9 mouse cellular contexts compared by ENCODE assay signal in genomic region chr7:81476833-81477232, GRCm38 (mm10). TPM values are rescaled to one million over a fixed set of nuclear protein-coding genes. Genes with fewer than 3 reads are reported as not detected.
DNase-seq lines count a peak whose midpoint lies in the region; ATAC-seq and TF ChIP-seq lines count a peak whose summit lies in the region.
"Had no signal": no experiment of that assay in that cellular context is flagged by ENCODE, and none has a peak within 500 bp of the region (broad histone marks: within the 10 kb centered on the region; RNA-seq: fewer than 3 reads in every experiment).

No protein-coding gene starts in this region.

- TF ChIP-seq EP300 in liver, embryonic 14.5 days (IDR thresholded peaks at IDR 0.05; ENCODE audit: low read depth) = no peak
- no peak for TF ChIP-seq EP300 in stomach, postnatal 0 days (optimal IDR thresholded peaks at IDR 0.05)

- no peak overlapping the region for H3K4me2 ChIP-seq in liver, embryonic 14.5 days (ENCODE audit: low read depth)
- H3K4me2 ChIP-seq in embryonic facial prominence, embryonic 15.5 days (replicated peaks) = peak overlapping the region; percentile 19
- peak overlapping the region; percentile 33 for H3K4me2 ChIP-seq in limb, embryonic 11.5 days (ENCODE audit: low read depth, severe bottlenecking)
- no peak overlapping the region for H3K4me2 ChIP-seq in stomach, postnatal 0 days (replicated peaks; ENCODE audit: low read depth)

- H3K9me3 ChIP-seq in liver, embryonic 14.5 days (ENCODE audit: control insufficient read depth, low read length) = no peaks in the 10 kb centered on the region
- no peaks in the 10 kb centered on the region for H3K9me3 ChIP-seq in embryonic facial prominence, embryonic 15.5 days (replicated peaks)
- H3K9me3 ChIP-seq in limb, embryonic 11.5 days (ENCODE audit: control insufficient read depth, low read length) = no peaks in the 10 kb centered on the region
- no peaks in the 10 kb centered on the region for H3K9me3 ChIP-seq in stomach, postnatal 0 days (ENCODE audit: control insufficient read depth, low read length)

- H3K27me3 ChIP-seq in liver, embryonic 14.5 days (ENCODE audit: control insufficient read depth, insufficient read depth, low read length) = no peaks in the 10 kb centered on the region; the same call in 1 of the 2 replicates
- peaks cover 22% of the 10 kb centered on the region for H3K27me3 ChIP-seq in embryonic facial prominence, embryonic 15.5 days
- 0 out of 2 replicates have a peak, but pooled peaks cover 17% of the 10 kb centered on the region for H3K27me3 ChIP-seq in limb, embryonic 11.5 days (ENCODE audit: control insufficient read depth, insufficient read depth, low read length)
- 0 out of 2 replicates have a peak, but pooled peaks cover 5% of the 10 kb centered on the region for H3K27me3 ChIP-seq in stomach, postnatal 0 days (ENCODE audit: control insufficient read depth, insufficient read depth, low read length)

- H3K4me1 ChIP-seq in liver, embryonic 14.5 days (replicated peaks; ENCODE audit: control insufficient read depth in 2 of 2, insufficient read depth in 2 of 2, low read length in 1 of 2) = no peaks in the 10 kb centered on the region
- H3K4me1 ChIP-seq in embryonic facial prominence, embryonic 15.5 days = peaks cover 6% of the 10 kb centered on the region; the same call in 1 of the 2 replicates
- peaks cover 5% of the 10 kb centered on the region; the same call in 1 of the 2 replicates for H3K4me1 ChIP-seq in limb, embryonic 11.5 days (ENCODE audit: control insufficient read depth, insufficient read depth, low read length)
- H3K4me1 ChIP-seq in stomach, postnatal 0 days (replicated peaks; ENCODE audit: control insufficient read depth, insufficient read depth) = no peaks in the 10 kb centered on the region

- TF ChIP-seq CTCF in liver, embryonic 14.5 days (IDR thresholded peaks at IDR 0.05; ENCODE audit: low read depth) = 0 out of 2 replicates have a peak, but pooled peaks have one; percentile 18
- peak; percentile 33 for TF ChIP-seq CTCF in stomach, postnatal 0 days (IDR thresholded peaks at IDR 0.05; ENCODE audit: low read depth)

- no peak for ATAC-seq in liver, embryonic 14.5 days (ENCODE audit: insufficient read depth)
- no peak for ATAC-seq in embryonic facial prominence, embryonic 15.5 days (ENCODE audit: insufficient number of reproducible peaks, low FRiP score, low TSS enrichment, low read depth)
- peak; percentile 21; the same call in 1 of the 2 replicates for ATAC-seq in limb, embryonic 11.5 days (ENCODE audit: insufficient number of reproducible peaks, low FRiP score, low TSS enrichment, low read depth)
- 0 out of 2 replicates have a peak, but pooled peaks have one; percentile 21 for ATAC-seq in stomach, postnatal 0 days (ENCODE audit: low FRiP score, low TSS enrichment)
- no peak for ATAC-seq in erythroblast, adult 5-6 weeks (replicated peaks; ENCODE audit: low FRiP score, poor library complexity, severe bottlenecking)

- no peak overlapping the region for H3K9ac ChIP-seq in liver, embryonic 14.5 days (replicated peaks)
- no peak overlapping the region for H3K9ac ChIP-seq in embryonic facial prominence, embryonic 15.5 days
- H3K9ac ChIP-seq in limb, embryonic 11.5 days (ENCODE audit: low read length) = no peak overlapping the region
- no peak overlapping the region for H3K9ac ChIP-seq in stomach, postnatal 0 days (ENCODE audit: low read length)

- H3K27ac ChIP-seq in liver, embryonic 14.5 days = no peak overlapping the region
- no peak overlapping the region for H3K27ac ChIP-seq in embryonic facial prominence, embryonic 15.5 days (replicated peaks)
- H3K27ac ChIP-seq in limb, embryonic 11.5 days (replicated peaks; ENCODE audit: low read depth, low read length) = no peak overlapping the region
- no peak overlapping the region for H3K27ac ChIP-seq in stomach, postnatal 0 days (replicated peaks)

- no peaks in the 10 kb centered on the region for H3K36me3 ChIP-seq in liver, embryonic 14.5 days (replicated peaks; ENCODE audit: control insufficient read depth, insufficient read depth, low read depth)
- no peaks in the 10 kb centered on the region for H3K36me3 ChIP-seq in embryonic facial prominence, embryonic 15.5 days
- H3K36me3 ChIP-seq in limb, embryonic 11.5 days (ENCODE audit: control insufficient read depth, insufficient read depth, low read length) = no peaks in the 10 kb centered on the region
- H3K36me3 ChIP-seq in stomach, postnatal 0 days (ENCODE audit: control insufficient read depth, insufficient read depth, low read length) = no peaks in the 10 kb centered on the region

- H3K4me3 ChIP-seq in liver, embryonic 14.5 days (ENCODE audit: insufficient read depth in 1 of 2, low read depth in 2 of 2, low read length in 2 of 2) = no peak overlapping the region
- H3K4me3 ChIP-seq in embryonic facial prominence, embryonic 15.5 days (replicated peaks) = 0 out of 2 replicates have a peak overlapping the region, but pooled peaks have one; percentile 7
- H3K4me3 ChIP-seq in limb, embryonic 11.5 days (ENCODE audit: low read depth, low read length) = 0 out of 2 replicates have a peak overlapping the region, but pooled peaks have one; percentile 8
- no peak overlapping the region for H3K4me3 ChIP-seq in stomach, postnatal 0 days (ENCODE audit: low read depth, low read length)

- WGBS in liver, embryonic 14.5 days (ENCODE audit: insufficient replicate concordance) = 3% methylated on average over 24 of the region's 24 CpGs
- WGBS in embryonic facial prominence, embryonic 15.5 days = 3% methylated on average over 24 of the region's 24 CpGs
- WGBS in limb, embryonic 11.5 days = 3% methylated on average over 24 of the region's 24 CpGs
- 5% methylated on average over 24 of the region's 24 CpGs for WGBS in stomach, postnatal 0 days

- no peak for DNase-seq in liver, embryonic 14.5 days (ENCODE audit: low read depth in 3 of 3, low spot score in 3 of 3)
- no peak for DNase-seq in liver
- DNase-seq in limb, embryonic 11.5 days (ENCODE audit: low spot score) = peak; percentile 54
- DNase-seq in stomach, postnatal 0 days (ENCODE audit: low spot score) = peak; percentile 15
- no peak for DNase-seq in left cerebral cortex, adult 9 months (ENCODE audit: low spot score in 2 of 2)
- DNase-seq: kidney, postnatal 36 days; lung, postnatal 14 days had no signal

RNA-seq across cellular contexts. Expression of gene Ap3b2, which starts 16.9 kb away (rescaled TPM):
- polyA plus RNA-seq in liver, embryonic 14.5 days (2012; rRNA removed) = 0.03 and 0.24 TPM in 2 replicates
- polyA plus RNA-seq in liver, embryonic 14.5 days (2014; fragmentation: Nextera tagmentation; extraction: Ambion mirVana) = not detected in 2 replicates
- 3.5 and 4.6 TPM in 2 replicates for polyA plus RNA-seq in embryonic facial prominence, embryonic 15.5 days (2015; fragmentation: Nextera tagmentation; extraction: Ambion mirVana)
- 0.21 and 0.27 TPM in 2 replicates for polyA plus RNA-seq in limb, embryonic 11.5 days (2014; fragmentation: Nextera tagmentation; extraction: Ambion mirVana)
- polyA plus RNA-seq in stomach, postnatal 0 days (2015; fragmentation: Nextera tagmentation; extraction: Ambion mirVana) = 2.1 and 2.2 TPM in 2 replicates
- total RNA-seq in erythroblast, adult 5-6 weeks (2015; ENCODE audit: low replicate concordance) = not detected in 2 replicates
- not detected in 2 replicates for total RNA-seq in erythroblast, adult 5-6 weeks (2017; ENCODE audit: low replicate concordance)

RNA-seq across cellular contexts. Expression of gene BC048679, which starts 21.2 kb away (rescaled TPM):
- not detected in 2 replicates for polyA plus RNA-seq in liver, embryonic 14.5 days (2012; rRNA removed)
- polyA plus RNA-seq in liver, embryonic 14.5 days (2014; fragmentation: Nextera tagmentation; extraction: Ambion mirVana) = not detected in 2 replicates
- not detected in 2 replicates for polyA plus RNA-seq in embryonic facial prominence, embryonic 15.5 days (2015; fragmentation: Nextera tagmentation; extraction: Ambion mirVana)
- not detected in 2 replicates for polyA plus RNA-seq in limb, embryonic 11.5 days (2014; fragmentation: Nextera tagmentation; extraction: Ambion mirVana)
- polyA plus RNA-seq in stomach, postnatal 0 days (2015; fragmentation: Nextera tagmentation; extraction: Ambion mirVana) = not detected in 2 replicates
- total RNA-seq in erythroblast, adult 5-6 weeks (2015; ENCODE audit: low replicate concordance) = not detected in 2 replicates
- not detected in 2 replicates for total RNA-seq in erythroblast, adult 5-6 weeks (2017; ENCODE audit: low replicate concordance)

RNA-seq across cellular contexts. Expression of gene Cpeb1, which starts 21.6 kb away (rescaled TPM):
- polyA plus RNA-seq in liver, embryonic 14.5 days (2012; rRNA removed) = 0.03 and 0.06 TPM in 2 replicates
- not detected in 2 replicates for polyA plus RNA-seq in liver, embryonic 14.5 days (2014; fragmentation: Nextera tagmentation; extraction: Ambion mirVana)
- polyA plus RNA-seq in embryonic facial prominence, embryonic 15.5 days (2015; fragmentation: Nextera tagmentation; extraction: Ambion mirVana) = 3.1 and 4.0 TPM in 2 replicates
- 0.12 and 0.35 TPM in 2 replicates for polyA plus RNA-seq in limb, embryonic 11.5 days (2014; fragmentation: Nextera tagmentation; extraction: Ambion mirVana)
- 0.94 and 1.2 TPM in 2 replicates for polyA plus RNA-seq in stomach, postnatal 0 days (2015; fragmentation: Nextera tagmentation; extraction: Ambion mirVana)
- not detected in 2 replicates for total RNA-seq in erythroblast, adult 5-6 weeks (2015; ENCODE audit: low replicate concordance)
- total RNA-seq in erythroblast, adult 5-6 weeks (2017; ENCODE audit: low replicate concordance) = not detected in 2 replicates

Comparison
In these comparisons a context has a peak if more than half of its experiments do, and no peak if none do; other contexts are left out.
1. ATAC-seq: peak in limb, embryonic 11.5 days (single experiment) and stomach, postnatal 0 days (single experiment); none in liver, embryonic 14.5 days (single experiment), embryonic facial prominence, embryonic 15.5 days (single experiment) and erythroblast, adult 5-6 weeks (single experiment).
2. DNase-seq: peak in limb, embryonic 11.5 days (single experiment) and stomach, postnatal 0 days (single experiment); none in liver, embryonic 14.5 days (0 of 3), liver (single experiment) and left cerebral cortex, adult 9 months (0 of 2).
3. H3K4me2 ChIP-seq: peak in embryonic facial prominence, embryonic 15.5 days (single experiment) and limb, embryonic 11.5 days (single experiment); none in liver, embryonic 14.5 days (single experiment) and stomach, postnatal 0 days (single experiment).
4. H3K4me3 ChIP-seq: peak in embryonic facial prominence, embryonic 15.5 days (single experiment) and limb, embryonic 11.5 days (single experiment); none in liver, embryonic 14.5 days (0 of 2) and stomach, postnatal 0 days (single experiment).